Mouse (Mus musculus) lung, embryonic 14.5 days (tissue): ENCODE data around the gene Anapc15-ps. TPM values are rescaled to one million over a fixed set of nuclear protein-coding genes. Genes with fewer than 3 reads are reported as not detected.
"Not testable (repeated sequence)": the region's sequence is repeated elsewhere in the genome, so short reads cannot be mapped to it uniquely, and the experiment has no call there.

Experiments used
- ATAC-seq: fragments of 200-750 bp; cut with Nextera tagmentation; 2 replicates; pipeline ENCODE4 v1.8.0; 2017; ENCODE audit warnings: mild to moderate bottlenecking, moderate TSS enrichment, moderate library complexity; ENCODE audit not compliant: insufficient read depth
- DNase-seq: peaks from one replicate; pipeline ENCODE4 v3.0.0-alpha.2; 2015
- H3K27ac ChIP-seq: fragments of 300-500 bp; sonication (generic); 2 replicates; pipeline ENCODE4 v1.5.1; 2014; ENCODE audit warnings: low read depth, mild to moderate bottlenecking, moderate library complexity
- H3K27me3 ChIP-seq: fragments of 300-500 bp; sonication (generic); 2 replicates; pipeline ENCODE4 v1.6.1; 2014; ENCODE audit warnings: low read length, control low read depth; ENCODE audit not compliant: insufficient read depth
- H3K36me3 ChIP-seq: fragments of 300-500 bp; sonication (generic); 2 replicates; pipeline ENCODE4 v1.6.1; 2014; ENCODE audit warnings: control low read depth; ENCODE audit not compliant: insufficient read depth
- H3K4me1 ChIP-seq: fragments of 300-500 bp; sonication (generic); 2 replicates; pipeline ENCODE4 v1.6.1; 2014; ENCODE audit warnings: antibody characterized with exemption, control low read depth; ENCODE audit not compliant: insufficient read depth
- H3K4me2 ChIP-seq: fragments of 300-500 bp; sonication (generic); 2 replicates; pipeline ENCODE4 v1.6.1; 2014; ENCODE audit warnings: mild to moderate bottlenecking
- H3K4me3 ChIP-seq: fragments of 300-500 bp; sonication (generic); 2 replicates; pipeline ENCODE4 v1.5.1; 2014; ENCODE audit warnings: low read depth, low read length
- H3K9ac ChIP-seq: fragments of 300-500 bp; sonication (generic); 2 replicates; pipeline ENCODE4 v1.6.1; 2014
- H3K9me3 ChIP-seq: fragments of 300-500 bp; sonication (generic); 2 replicates; pipeline ENCODE4 v1.6.1; 2016; ENCODE audit warnings: low read depth, low read length, control low read depth
- CTCF ChIP-seq: IDR thresholded peaks from 2 replicates; pipeline ENCODE4 v1.5.1; 2016; ENCODE audit warnings: antibody characterized with exemption, low read depth
- WGBS: fragments of 180-500 bp; shearing (Covaris S2); extraction: QIAGEN DNeasy Blood & Tissue Kit; methylation state at CpG from one replicate; pipeline ENCODE4 v1.1.7; 2014; 5-methylcytosine and 5-hydroxymethylcytosine counted together
- polyA plus RNA-seq: library from polyadenylated mRNA; unstranded; fragments of >200 nt; fragmentation: Nextera tagmentation; extraction: Ambion mirVana; gene quantifications from 2 replicates; pipeline ENCODE4 v1.2.1, GENCODE M21; 2014

The Anapc15-ps gene
- polyA plus RNA-seq, 1 experiment from 2014 or later: not detected

- no peak for TF ChIP-seq CTCF
Measured at GRCm38 (mm10) chr10:95643042-95643441, 30.2 kb downstream of the Anapc15-ps start.

GRCm38 (mm10) chr10:95641335-95641734 lies 31.9 kb downstream of the Anapc15-ps start:
- ATAC-seq (no peak), DNase-seq (no peak)
- no peak overlapping the region for H3K4me3 ChIP-seq
- whole genome bisulfite sequencing: 78% methylated on average over 5 of the region's 5 CpGs
- H3K27ac ChIP-seq: no peak overlapping the region
- H3K9ac ChIP-seq: no peak overlapping the region
- H3K4me1 ChIP-seq: no peaks in the 10 kb centered on the region
- H3K9me3 ChIP-seq: no peaks in the 10 kb centered on the region
- no peaks in the 10 kb centered on the region for H3K27me3 ChIP-seq
- no peaks in the 10 kb centered on the region for H3K36me3 ChIP-seq
- no peak for TF ChIP-seq CTCF
- H3K4me2 ChIP-seq: no peak overlapping the region

More at GRCm38 (mm10) chr10:95643042-95643441, 30.2 kb downstream of the Anapc15-ps start:
- no peak overlapping the region for H3K4me3 ChIP-seq
- ATAC-seq (no peak), DNase-seq (no peak)
- H3K9me3 ChIP-seq: no peaks in the 10 kb centered on the region
- H3K27ac ChIP-seq: no peak overlapping the region
- no peaks in the 10 kb centered on the region for H3K36me3 ChIP-seq
- no peaks in the 10 kb centered on the region for H3K27me3 ChIP-seq
- H3K4me2 ChIP-seq: no peak overlapping the region
- H3K4me1 ChIP-seq: no peaks in the 10 kb centered on the region
- H3K9ac ChIP-seq: no peak overlapping the region
- WGBS: 72% methylated on average over 5 of the region's 5 CpGs

GRCm38 (mm10) chr10:95639429-95639828 lies 33.8 kb downstream of the Anapc15-ps start:
- ATAC-seq: no peak
- TF ChIP-seq CTCF: no peak

GRCm38 (mm10) chr10:95634751-95635150 lies 38.5 kb downstream of the Anapc15-ps start:
- DNase-seq: no peak
- H3K36me3 ChIP-seq: no peaks in the 10 kb centered on the region
- H3K27me3 ChIP-seq: no peaks in the 10 kb centered on the region
- H3K4me2 ChIP-seq: no peak overlapping the region
- ATAC-seq: no peak
- H3K4me3 ChIP-seq: no peak overlapping the region
- no peaks in the 10 kb centered on the region for H3K4me1 ChIP-seq
- H3K9me3 ChIP-seq: no peaks in the 10 kb centered on the region
- H3K9ac ChIP-seq: no peak overlapping the region
- TF ChIP-seq CTCF: no peak
- no peak overlapping the region for H3K27ac ChIP-seq
- WGBS: 62% methylated on average over 15 of the region's 15 CpGs

More at GRCm38 (mm10) chr10:95639429-95639828, 33.8 kb downstream of the Anapc15-ps start:
- no peak overlapping the region for H3K4me3 ChIP-seq
- H3K4me1 ChIP-seq: no peaks in the 10 kb centered on the region
- H3K9me3 ChIP-seq: no peaks in the 10 kb centered on the region
- H3K27me3 ChIP-seq: no peaks in the 10 kb centered on the region
- no peak for DNase-seq
- H3K4me2 ChIP-seq: no peak overlapping the region
- 61% methylated on average over 5 of the region's 5 CpGs for WGBS
- H3K36me3 ChIP-seq: no peaks in the 10 kb centered on the region
- H3K9ac ChIP-seq: no peak overlapping the region
- H3K27ac ChIP-seq: no peak overlapping the region

- Histone ChIP-seq H3K9ac (no peak overlapping the region), H3K9me3 (no peaks in the 10 kb centered on the region), H3K27me3 (no peaks in the 10 kb centered on the region), H3K4me1 (no peaks in the 10 kb centered on the region), H3K4me2 (no peak overlapping the region), H3K36me3 (no peaks in the 10 kb centered on the region), H3K4me3 (no peak overlapping the region), H3K27ac (no peak overlapping the region)
- DNase-seq: no peak
- no peak for TF ChIP-seq CTCF
- 76% methylated on average over 9 of the region's 9 CpGs for WGBS
- no peak for ATAC-seq
Measured at GRCm38 (mm10) chr10:95634261-95634660, 39.0 kb downstream of the Anapc15-ps start.

- Histone ChIP-seq H3K27me3 (no peaks in the 10 kb centered on the region), H3K4me3 (no peak overlapping the region), H3K9me3 (no peaks in the 10 kb centered on the region), H3K4me2 (no peak overlapping the region), H3K4me1 (no peaks in the 10 kb centered on the region), H3K27ac (no peak overlapping the region), H3K9ac (no peak overlapping the region), H3K36me3 (no peaks in the 10 kb centered on the region)
- WGBS: 61% methylated on average over 2 of the region's 2 CpGs
- DNase-seq (no peak), ATAC-seq (no peak)
- TF ChIP-seq CTCF: no peak
Measured at GRCm38 (mm10) chr10:95631568-95631967, 41.7 kb downstream of the Anapc15-ps start.

GRCm38 (mm10) chr10:95630726-95631345 lies 42.4 kb downstream of the Anapc15-ps start:
- H3K9me3 ChIP-seq: no peaks in the 10 kb centered on the region
- no peak overlapping the region for H3K4me2 ChIP-seq
- no peaks in the 10 kb centered on the region for H3K36me3 ChIP-seq
- 79% methylated on average over 10 of the region's 10 CpGs for whole genome bisulfite sequencing
- no peak overlapping the region for H3K9ac ChIP-seq
- no peak overlapping the region for H3K4me3 ChIP-seq
- H3K27ac ChIP-seq: no peak overlapping the region
- H3K4me1 ChIP-seq: no peaks in the 10 kb centered on the region
- DNase-seq: no peak
- no peaks in the 10 kb centered on the region for H3K27me3 ChIP-seq
- no peak for ATAC-seq
- no peak for TF ChIP-seq CTCF

- not testable (repeated sequence) for H3K9me3 ChIP-seq, H3K4me2 ChIP-seq, H3K4me3 ChIP-seq, H3K9ac ChIP-seq, H3K27me3 ChIP-seq, ATAC-seq, H3K36me3 ChIP-seq, DNase-seq, H3K27ac ChIP-seq, H3K4me1 ChIP-seq
- WGBS: 77% methylated on average over 4 of the region's 4 CpGs
Measured at GRCm38 (mm10) chr10:95630166-95630565, 43.1 kb downstream of the Anapc15-ps start.
